Mouse (Mus musculus) embryonic facial prominence, embryonic 12.5 days (tissue): ENCODE measurements at regions not wholly inside any gene's neighbourhood (a gene's known extent, or its start where the extent isn't known, plus 50 kb on each side); places are given as distances from the start of the nearest gene placed in this dataset.
A peak's percentile ranks its signal among the peaks of the same experiment; 100 is the strongest.

ENCODE experiments used
- ATAC-seq: fragments of 200-750 bp; cut with Nextera tagmentation; 2 replicates; pipeline ENCODE4 v1.8.0; 2017; ENCODE audit not compliant: insufficient number of reproducible peaks, insufficient read depth, low FRiP score, low TSS enrichment
- H3K27ac ChIP-seq: fragments of 300-500 bp; sonication (generic); 2 replicates; pipeline ENCODE4 v1.5.1; 2016; ENCODE audit warnings: mild to moderate bottlenecking
- H3K27me3 ChIP-seq: fragments of 300-500 bp; sonication (generic); 2 replicates; pipeline ENCODE4 v1.6.1; 2016; ENCODE audit warnings: mild to moderate bottlenecking, moderate library complexity
- H3K36me3 ChIP-seq: fragments of 300-500 bp; sonication (generic); 2 replicates; pipeline ENCODE4 v1.6.1; 2016; ENCODE audit warnings: mild to moderate bottlenecking
- H3K4me1 ChIP-seq: fragments of 300-500 bp; sonication (generic); 2 replicates; pipeline ENCODE4 v1.6.1; 2016
- H3K4me2 ChIP-seq: fragments of 300-500 bp; sonication (generic); replicated peaks from 2 replicates; pipeline ENCODE4 v1.6.1; 2016; ENCODE audit warnings: mild to moderate bottlenecking, moderate library complexity
- H3K4me3 ChIP-seq: fragments of 300-500 bp; sonication (generic); 2 replicates; pipeline ENCODE4 v1.5.1; 2016; ENCODE audit warnings: mild to moderate bottlenecking
- H3K9ac ChIP-seq: fragments of 300-500 bp; sonication (generic); 2 replicates; pipeline ENCODE4 v1.6.1; 2016; ENCODE audit warnings: mild to moderate bottlenecking, moderate library complexity
- H3K9me3 ChIP-seq: fragments of 300-500 bp; sonication (generic); 2 replicates; pipeline ENCODE4 v1.6.1; 2016; ENCODE audit warnings: mild to moderate bottlenecking, moderate library complexity
- WGBS: fragments of 180-500 bp; shearing (Covaris S2); methylation state at CpG from one replicate; pipeline ENCODE4 v1.1.7; 2016; 5-methylcytosine and 5-hydroxymethylcytosine counted together

DNA sequence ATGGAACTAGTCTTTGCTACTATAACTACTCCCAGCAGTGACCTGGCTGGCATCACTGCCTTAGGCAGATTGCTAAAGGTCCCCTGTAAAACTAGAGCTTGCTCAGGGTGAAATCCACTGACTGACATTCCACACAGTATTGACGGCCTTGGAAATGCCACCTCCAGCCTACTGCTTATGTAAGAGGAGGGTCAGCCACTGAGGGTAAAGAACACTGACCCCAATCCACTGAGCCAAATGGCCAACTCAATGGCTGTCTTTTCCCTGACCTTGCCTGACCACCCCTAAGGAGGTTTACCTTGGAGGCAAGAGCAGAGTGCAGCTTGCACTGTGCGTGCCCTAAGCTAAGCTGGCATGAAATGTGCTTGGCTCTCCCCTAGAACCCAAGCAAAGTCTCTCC is 216.0 kb upstream of the Foxq1 start:
- Histone ChIP-seq H3K4me1 (no peaks in the 10 kb centered on the region), H3K4me2 (no peak overlapping the region), H3K27me3 (no peaks in the 10 kb centered on the region), H3K27ac (no peak overlapping the region), H3K4me3 (no peak overlapping the region), H3K9ac (no peak overlapping the region), H3K36me3 (no peaks in the 10 kb centered on the region), H3K9me3 (no peaks in the 10 kb centered on the region)
- 63% methylated on average over 2 of the region's 2 CpGs for WGBS
- no peak for ATAC-seq

DNA sequence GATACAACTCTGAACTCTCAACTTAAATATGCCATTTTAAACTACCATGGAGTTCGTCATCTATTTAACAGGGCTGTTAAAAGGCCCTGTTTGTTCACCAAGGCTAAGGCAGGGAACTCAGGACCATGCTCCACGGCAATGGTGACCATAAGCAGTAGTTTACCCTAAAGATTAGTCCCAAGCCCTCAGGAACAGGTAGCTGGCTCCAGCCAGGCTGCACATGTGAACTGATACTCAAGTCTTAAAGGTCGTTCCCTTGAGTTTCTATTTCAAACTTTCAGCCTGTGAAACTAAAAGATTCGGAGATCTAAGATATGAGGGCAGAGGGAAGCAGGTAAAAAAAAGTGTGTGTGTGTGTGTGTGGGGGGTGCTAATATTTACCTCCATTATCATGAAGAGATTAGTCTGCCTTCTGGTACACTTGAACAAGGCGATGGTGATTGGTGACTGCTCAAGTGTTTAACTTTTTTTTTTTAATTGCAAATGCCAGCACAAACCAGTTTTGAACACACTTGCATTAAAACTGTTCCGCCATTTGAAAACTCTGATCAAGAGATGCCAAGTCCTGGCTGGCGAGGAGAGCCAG is 215.5 kb upstream of the Foxq1 start:
- Histone ChIP-seq H3K9ac (no peak overlapping the region), H3K27ac (no peak overlapping the region), H3K4me3 (no peak overlapping the region), H3K4me2 (no peak overlapping the region), H3K36me3 (no peaks in the 10 kb centered on the region), H3K4me1 (no peaks in the 10 kb centered on the region), H3K27me3 (no peaks in the 10 kb centered on the region), H3K9me3 (no peaks in the 10 kb centered on the region)
- WGBS: 79% methylated on average over 7 of the region's 7 CpGs
- ATAC-seq: no peak

DNA sequence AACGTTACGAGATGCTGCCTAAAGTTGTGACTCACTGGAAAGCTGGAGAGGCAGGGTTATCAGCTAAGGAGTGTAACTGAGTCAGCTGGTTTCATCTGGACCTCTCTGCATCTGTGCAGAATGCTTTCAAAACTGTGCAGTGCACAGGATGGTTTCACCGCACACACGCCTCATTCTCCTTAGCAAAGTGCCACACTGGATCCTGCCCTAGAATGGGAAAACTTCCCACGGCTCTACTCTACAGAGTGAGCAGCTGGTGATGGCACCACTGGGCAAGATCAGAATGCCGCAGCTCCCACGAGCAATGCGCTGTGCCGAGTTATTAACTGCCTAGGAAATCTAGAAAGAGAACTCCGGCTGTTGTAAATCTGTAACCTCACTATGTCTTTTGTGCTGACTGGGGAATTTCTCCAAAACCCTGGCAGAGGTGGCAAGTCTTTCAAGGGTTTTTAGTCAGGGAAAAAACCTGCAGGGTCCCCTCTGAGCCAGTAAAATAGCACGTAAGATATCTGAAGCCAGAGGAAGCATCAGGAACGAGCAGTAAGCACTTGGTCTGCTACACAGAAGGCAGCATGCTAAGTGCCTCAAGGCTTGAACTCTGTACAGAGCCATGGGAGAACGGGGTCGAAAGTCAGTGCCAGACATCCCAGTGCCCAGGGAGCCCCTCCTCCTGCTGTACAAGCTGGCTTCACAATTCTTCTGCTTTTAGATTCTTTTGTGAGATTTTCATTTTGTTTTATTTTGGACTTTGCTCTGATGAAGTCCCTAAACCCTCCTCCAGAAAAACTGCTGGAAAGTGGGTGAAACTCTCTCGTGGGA is 214.4 kb upstream of the Foxq1 start:
- H3K9me3 ChIP-seq: no peaks in the 10 kb centered on the region
- H3K27ac ChIP-seq: no peak overlapping the region
- no peak overlapping the region for H3K4me2 ChIP-seq
- no peaks in the 10 kb centered on the region for H3K4me1 ChIP-seq
- 71% methylated on average over 15 of the region's 15 CpGs for whole genome bisulfite sequencing
- ATAC-seq: no peak
- no peak overlapping the region for H3K9ac ChIP-seq
- H3K27me3 ChIP-seq: no peaks in the 10 kb centered on the region
- H3K36me3 ChIP-seq: no peaks in the 10 kb centered on the region
- H3K4me3 ChIP-seq: no peak overlapping the region

DNA sequence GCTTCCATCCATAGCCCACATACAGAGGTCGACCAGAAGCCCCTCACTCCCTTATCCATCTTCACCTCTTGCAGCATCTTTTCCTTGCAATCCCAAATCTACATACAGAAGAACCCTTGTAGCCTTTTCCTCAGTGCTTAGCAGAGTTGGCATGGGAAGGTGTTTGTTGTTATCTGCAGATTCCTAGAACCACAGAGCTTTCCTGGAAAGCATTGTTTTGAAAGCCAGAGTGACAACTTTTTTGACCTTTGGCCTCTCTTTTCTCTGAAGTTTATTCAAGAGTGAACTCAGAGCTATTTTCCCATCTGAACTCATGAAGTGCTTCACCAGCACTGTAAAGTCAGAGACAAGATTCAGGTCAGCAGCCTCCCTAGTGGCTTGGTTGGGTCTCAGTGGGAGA is 209.7 kb upstream of the Foxq1 start:
- Histone ChIP-seq H3K4me2 (no peak overlapping the region), H3K4me3 (no peak overlapping the region), H3K9me3 (no peaks in the 10 kb centered on the region), H3K36me3 (no peaks in the 10 kb centered on the region), H3K27ac (no peak overlapping the region), H3K27me3 (no peaks in the 10 kb centered on the region), H3K4me1 (no peaks in the 10 kb centered on the region), H3K9ac (no peak overlapping the region)
- WGBS: 68% methylated on average over 1 of the region's 1 CpGs
- ATAC-seq: no peak

DNA sequence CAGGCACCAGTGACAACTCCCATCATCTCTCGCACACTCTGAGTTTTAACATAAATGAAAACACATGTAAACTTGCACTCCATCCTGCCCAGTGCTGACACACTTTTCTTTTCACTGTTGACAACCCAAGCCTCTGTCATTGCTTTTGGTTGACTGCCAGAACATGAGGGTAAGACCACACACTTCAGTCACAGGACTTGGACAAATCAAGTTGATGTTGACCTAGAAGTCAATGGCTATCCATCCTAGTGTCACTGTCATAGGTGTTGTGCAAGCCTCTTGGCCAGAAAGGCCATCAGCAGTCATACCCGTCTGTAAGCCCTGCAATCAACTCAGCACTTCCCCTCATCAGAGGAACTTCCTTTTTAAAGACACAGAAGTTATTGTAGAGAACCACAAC is 208.9 kb upstream of the Foxq1 start:
- H3K4me3 ChIP-seq: no peak overlapping the region
- no peak overlapping the region for H3K9ac ChIP-seq
- H3K36me3 ChIP-seq: no peaks in the 10 kb centered on the region
- H3K27ac ChIP-seq: no peak overlapping the region
- WGBS: 59% methylated on average over 2 of the region's 2 CpGs
- no peaks in the 10 kb centered on the region for H3K4me1 ChIP-seq
- H3K9me3 ChIP-seq: no peaks in the 10 kb centered on the region
- H3K27me3 ChIP-seq: no peaks in the 10 kb centered on the region
- ATAC-seq: no peak
- no peak overlapping the region for H3K4me2 ChIP-seq

DNA sequence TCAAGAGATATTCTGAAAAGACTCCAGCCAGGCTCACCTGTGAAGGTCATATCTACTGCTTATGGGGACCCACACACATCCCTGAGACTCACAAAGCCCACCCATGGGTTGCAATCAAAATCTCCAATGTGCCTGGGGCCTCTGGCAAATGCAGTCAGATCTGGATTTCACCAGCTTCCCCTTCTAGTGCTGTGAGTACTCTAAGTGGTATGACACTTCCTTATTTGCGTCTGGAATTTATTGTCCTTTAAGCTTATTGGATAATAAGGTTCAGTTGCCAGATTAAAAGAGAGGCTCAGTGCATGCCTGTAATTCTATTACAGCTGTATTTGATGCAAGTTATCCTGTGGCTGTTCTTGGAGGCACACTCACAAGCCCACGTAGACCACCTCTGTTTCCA is 206.3 kb upstream of the Foxq1 start:
- H3K4me3 ChIP-seq: no peak overlapping the region
- H3K27ac ChIP-seq: no peak overlapping the region
- H3K4me2 ChIP-seq: no peak overlapping the region
- H3K9ac ChIP-seq: no peak overlapping the region
- H3K9me3 ChIP-seq: no peaks in the 10 kb centered on the region
- no peaks in the 10 kb centered on the region for H3K27me3 ChIP-seq
- no peaks in the 10 kb centered on the region for H3K4me1 ChIP-seq
- ATAC-seq: no peak
- 39% methylated on average over 2 of the region's 2 CpGs for WGBS
- no peaks in the 10 kb centered on the region for H3K36me3 ChIP-seq

DNA sequence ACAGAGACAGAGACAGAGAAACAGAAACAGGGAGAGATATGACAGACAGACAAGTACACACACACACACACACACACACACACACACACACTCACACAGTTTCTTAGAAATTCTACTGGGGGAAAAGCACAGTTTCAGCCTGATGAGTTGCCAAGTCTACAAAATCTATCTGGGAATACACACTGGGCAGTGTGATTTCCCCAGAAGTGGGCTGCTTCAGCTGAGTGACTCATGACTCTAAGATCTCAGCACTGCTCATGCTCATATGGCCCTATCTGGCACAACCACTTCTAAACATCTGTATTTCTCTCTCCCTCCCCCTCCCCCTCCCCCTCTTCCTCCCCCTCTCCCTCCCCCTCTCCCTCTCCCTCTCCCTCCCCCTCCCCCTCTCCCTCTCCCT is 204.5 kb upstream of the Foxq1 start:
- no peaks in the 10 kb centered on the region for H3K27me3 ChIP-seq
- H3K36me3 ChIP-seq: no peaks in the 10 kb centered on the region
- H3K4me3 ChIP-seq: no peak overlapping the region
- no peaks in the 10 kb centered on the region for H3K9me3 ChIP-seq
- H3K27ac ChIP-seq: no peak overlapping the region
- H3K4me1 ChIP-seq: no peaks in the 10 kb centered on the region
- H3K4me2 ChIP-seq: no peak overlapping the region
- ATAC-seq: no peak
- no peak overlapping the region for H3K9ac ChIP-seq

DNA sequence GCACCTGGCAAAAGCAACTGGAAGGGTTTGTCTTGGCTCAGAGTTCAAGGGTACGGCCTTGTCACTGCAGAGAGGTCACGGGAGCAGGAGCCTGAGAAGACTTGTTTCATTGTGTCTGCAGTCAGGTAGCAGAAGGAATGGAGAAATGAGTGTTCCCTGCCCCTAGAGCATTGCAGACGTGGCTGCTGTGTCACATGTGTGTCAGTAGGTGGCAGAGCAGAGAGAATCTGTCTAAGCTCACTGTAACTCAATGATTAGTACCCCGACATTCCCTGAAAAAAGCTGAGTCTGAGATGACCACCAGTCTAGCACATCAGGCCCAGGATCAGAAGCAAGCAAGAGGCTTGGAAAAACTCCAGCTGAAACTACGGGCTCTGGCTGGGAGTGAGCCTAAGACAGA is 203.1 kb upstream of the Foxq1 start:
- Histone ChIP-seq H3K27me3 (no peaks in the 10 kb centered on the region), H3K4me1 (no peaks in the 10 kb centered on the region), H3K4me3 (no peak overlapping the region), H3K4me2 (no peak overlapping the region), H3K27ac (no peak overlapping the region), H3K36me3 (no peaks in the 10 kb centered on the region), H3K9ac (no peak overlapping the region), H3K9me3 (no peaks in the 10 kb centered on the region)
- whole genome bisulfite sequencing: 80% methylated on average over 5 of the region's 5 CpGs
- ATAC-seq: no peak

DNA sequence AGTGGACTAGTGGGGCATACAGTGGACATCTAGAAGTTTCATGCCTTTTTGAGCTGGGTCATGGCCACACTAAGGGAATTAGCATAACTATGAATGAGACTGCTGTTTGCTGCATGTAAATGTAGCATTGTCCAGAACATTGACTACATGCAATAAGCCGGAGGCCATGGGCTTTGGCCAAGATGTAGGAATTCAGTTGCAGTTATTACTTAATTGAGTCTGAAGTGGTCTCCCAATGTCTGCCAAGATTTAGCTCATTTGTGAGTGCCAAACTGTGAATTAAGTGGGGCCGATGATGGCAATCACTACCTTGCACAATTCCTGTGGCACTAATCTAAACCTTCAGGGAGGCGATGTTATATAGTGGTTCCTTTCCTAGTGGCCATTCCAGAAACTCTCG is 196.6 kb upstream of the Foxq1 start:
- H3K9me3 ChIP-seq: no peaks in the 10 kb centered on the region
- no peak overlapping the region for H3K4me2 ChIP-seq
- H3K4me1 ChIP-seq: no peaks in the 10 kb centered on the region
- no peak for ATAC-seq
- H3K4me3 ChIP-seq: no peak overlapping the region
- H3K27me3 ChIP-seq: no peaks in the 10 kb centered on the region
- H3K36me3 ChIP-seq: no peaks in the 10 kb centered on the region
- H3K27ac ChIP-seq: no peak overlapping the region
- 89% methylated on average over 4 of the region's 4 CpGs for WGBS
- H3K9ac ChIP-seq: no peak overlapping the region

DNA sequence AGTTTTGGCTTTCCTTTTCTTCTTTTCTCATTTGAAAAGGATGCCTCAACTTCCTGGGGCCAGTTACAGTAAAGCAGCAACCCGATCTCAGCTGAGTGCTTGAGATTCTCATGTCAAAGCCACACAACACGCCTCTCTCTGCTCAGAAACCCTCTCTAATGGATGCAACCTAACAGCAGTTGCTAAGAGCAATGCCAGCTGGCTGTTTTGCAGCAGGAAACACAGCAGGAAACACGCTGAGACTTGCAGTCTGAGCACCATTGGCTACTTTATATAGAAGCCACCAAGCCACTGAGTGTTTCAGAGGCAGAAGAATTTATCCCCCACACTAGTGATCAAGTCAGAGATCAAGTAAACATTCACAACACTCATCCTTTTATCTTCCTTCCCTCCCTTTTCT is 193.5 kb upstream of the Foxq1 start:
- H3K27ac ChIP-seq: 0 out of 2 replicates have a peak overlapping the region, but pooled peaks have one; percentile 31
- no peaks in the 10 kb centered on the region for H3K4me1 ChIP-seq
- H3K27me3 ChIP-seq: no peaks in the 10 kb centered on the region
- WGBS: 11% methylated on average over 3 of the region's 3 CpGs
- ATAC-seq: no peak
- no peaks in the 10 kb centered on the region for H3K36me3 ChIP-seq
- H3K4me3 ChIP-seq: no peak overlapping the region
- H3K9ac ChIP-seq: no peak overlapping the region
- no peak overlapping the region for H3K4me2 ChIP-seq
- H3K9me3 ChIP-seq: no peaks in the 10 kb centered on the region

DNA sequence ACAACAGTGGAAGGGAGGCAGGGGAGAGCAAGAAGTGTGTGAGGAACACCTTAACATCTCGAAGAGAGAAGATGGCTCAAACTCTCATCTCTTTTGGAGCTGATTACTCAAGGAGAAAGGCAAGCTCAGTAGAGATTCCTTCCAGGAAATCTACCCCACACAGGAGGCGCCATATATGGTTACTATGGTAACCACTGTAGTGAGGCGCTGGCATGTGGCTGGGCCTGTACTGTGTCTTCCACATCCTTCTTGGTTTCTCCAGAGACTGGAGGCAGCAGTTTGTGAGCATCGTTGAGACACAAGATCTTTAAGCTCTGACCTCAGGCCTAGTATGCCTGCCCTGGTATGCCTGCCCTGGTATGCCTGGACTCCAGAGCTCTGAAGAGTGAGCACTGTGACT is 191.6 kb upstream of the Foxq1 start:
- H3K27me3 ChIP-seq: no peaks in the 10 kb centered on the region
- no peaks in the 10 kb centered on the region for H3K4me1 ChIP-seq
- no peaks in the 10 kb centered on the region for H3K9me3 ChIP-seq
- H3K4me2 ChIP-seq: no peak overlapping the region
- no peaks in the 10 kb centered on the region for H3K36me3 ChIP-seq
- no peak for ATAC-seq
- no peak overlapping the region for H3K4me3 ChIP-seq
- WGBS: 67% methylated on average over 4 of the region's 4 CpGs
- no peak overlapping the region for H3K9ac ChIP-seq
- H3K27ac ChIP-seq: no peak overlapping the region

DNA sequence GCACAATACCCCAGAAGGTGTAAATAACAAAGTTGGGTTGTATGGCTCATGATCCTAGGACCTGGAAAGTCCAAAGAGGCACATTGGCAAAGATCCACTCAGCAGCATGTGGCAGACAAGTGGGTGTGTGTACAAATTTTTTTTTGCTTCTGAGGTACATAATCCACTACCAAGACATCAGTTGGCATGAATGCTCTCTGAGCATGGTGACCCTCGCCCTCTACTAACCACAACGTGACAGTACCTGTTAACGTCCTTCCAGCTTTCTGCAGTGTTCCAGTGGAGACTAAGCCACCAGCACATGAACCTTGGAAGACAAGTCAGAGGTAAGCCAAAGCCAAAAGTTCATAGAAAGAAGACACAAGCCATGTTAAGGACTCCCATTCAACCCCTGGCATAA is 188.7 kb upstream of the Foxq1 start:
- Histone ChIP-seq H3K27me3 (no peaks in the 10 kb centered on the region), H3K27ac (no peak overlapping the region), H3K9ac (no peak overlapping the region), H3K4me2 (no peak overlapping the region), H3K4me1 (no peaks in the 10 kb centered on the region), H3K4me3 (no peak overlapping the region), H3K36me3 (no peaks in the 10 kb centered on the region), H3K9me3 (no peaks in the 10 kb centered on the region)
- no peak for ATAC-seq
- WGBS: 88% methylated on average over 3 of the region's 3 CpGs
